In genomic region chr12:8728739-8729138, GRCm38 (mm10) we compare ENCODE assay signal across 14 mouse cellular contexts. TPM values are rescaled to one million over a fixed set of nuclear protein-coding genes. Genes with fewer than 3 reads are reported as not detected.
DNase-seq lines count a peak whose midpoint lies in the region; ATAC-seq and TF ChIP-seq lines count a peak whose summit lies in the region.
"Had no signal": no experiment of that assay in that cellular context is flagged by ENCODE, and none has a peak within 500 bp of the region (broad histone marks: within the 10 kb centered on the region; RNA-seq: fewer than 3 reads in every experiment).

No protein-coding gene starts in this region.

- H3K27me3 ChIP-seq in embryonic facial prominence, embryonic 14.5 days (replicated peaks; ENCODE audit: control insufficient read depth, insufficient read depth, low read length), result no peaks in the 10 kb centered on the region
- no peaks in the 10 kb centered on the region for H3K27me3 ChIP-seq in embryonic facial prominence, embryonic 10.5 days (replicated peaks; ENCODE audit: low read depth, poor library complexity, severe bottlenecking)
- H3K27me3 ChIP-seq in kidney, adult 2 months (replicated peaks; ENCODE audit: control insufficient read depth, insufficient read depth, low read length), result no peaks in the 10 kb centered on the region
- H3K27me3 ChIP-seq in kidney, embryonic 16.5 days (ENCODE audit: insufficient read depth, low read length), result no peaks in the 10 kb centered on the region
- H3K27me3 ChIP-seq in midbrain, embryonic 15.5 days (replicated peaks), result no peaks in the 10 kb centered on the region
- H3K27me3 ChIP-seq: forebrain, embryonic 15.5 days; midbrain, embryonic 13.5 days; neural tube, embryonic 12.5 days had no signal

- WGBS in embryonic facial prominence, embryonic 14.5 days, result 85% methylated on average over 2 of the region's 2 CpGs
- 87% methylated on average over 2 of the region's 2 CpGs for WGBS in embryonic facial prominence, embryonic 10.5 days
- 58% methylated on average over 2 of the region's 2 CpGs for WGBS in kidney, adult 2 months
- 74% methylated on average over 2 of the region's 2 CpGs for WGBS in kidney, embryonic 16.5 days
- WGBS in midbrain, embryonic 15.5 days, result 88% methylated on average over 2 of the region's 2 CpGs

- no peak overlapping the region for H3K4me2 ChIP-seq in embryonic facial prominence, embryonic 14.5 days (ENCODE audit: low read depth, low read length)
- H3K4me2 ChIP-seq in kidney, embryonic 16.5 days (replicated peaks; ENCODE audit: low read depth, low read length), result no peak overlapping the region
- H3K4me2 ChIP-seq in midbrain, embryonic 15.5 days, result no peak overlapping the region
- H3K4me2 ChIP-seq: forebrain, embryonic 15.5 days; midbrain, embryonic 13.5 days; neural tube, embryonic 12.5 days had no signal

- no peak for ATAC-seq in embryonic facial prominence, embryonic 14.5 days (ENCODE audit: low read depth)
- ATAC-seq in kidney, embryonic 16.5 days (ENCODE audit: low FRiP score, low TSS enrichment), result no peak
- ATAC-seq in midbrain, embryonic 15.5 days (replicated peaks), result no peak
- ATAC-seq: forebrain, embryonic 15.5 days; intestine, embryonic 16.5 days; midbrain, embryonic 13.5 days had no signal

- H3K27ac ChIP-seq in embryonic facial prominence, embryonic 14.5 days (replicated peaks; ENCODE audit: low read depth, low read length), result no peak overlapping the region
- H3K27ac ChIP-seq in embryonic facial prominence, embryonic 10.5 days (replicated peaks), result no peak overlapping the region
- no peak overlapping the region for H3K27ac ChIP-seq in kidney, adult 2 months (ENCODE audit: insufficient read depth, low read depth, low read length)
- no peak overlapping the region for H3K27ac ChIP-seq in kidney, embryonic 16.5 days (ENCODE audit: low read length)
- H3K27ac ChIP-seq in midbrain, embryonic 15.5 days, result no peak overlapping the region
- H3K27ac ChIP-seq: forebrain, embryonic 15.5 days; midbrain, embryonic 13.5 days; neural tube, embryonic 12.5 days had no signal

- TF ChIP-seq POLR2A in kidney, adult 2 months (IDR thresholded peaks at IDR 0.05; ENCODE audit: low read depth, low read length), result no peak

- peaks cover 65% of the 10 kb centered on the region for H3K36me3 ChIP-seq in embryonic facial prominence, embryonic 14.5 days (ENCODE audit: control insufficient read depth, insufficient read depth, low read length)
- H3K36me3 ChIP-seq in embryonic facial prominence, embryonic 10.5 days (replicated peaks), result peaks cover 97% of the 10 kb centered on the region
- peaks cover 5% of the 10 kb centered on the region; the same call in 1 of the 2 replicates for H3K36me3 ChIP-seq in kidney, adult 2 months (ENCODE audit: control insufficient read depth, insufficient read depth, low read length)
- peaks cover 29% of the 10 kb centered on the region for H3K36me3 ChIP-seq in kidney, embryonic 16.5 days (ENCODE audit: insufficient read depth, low read length)
- H3K36me3 ChIP-seq in midbrain, embryonic 15.5 days (replicated peaks), result peaks cover 7% of the 10 kb centered on the region; the same call in 1 of the 2 replicates

- TF ChIP-seq CTCF in kidney, adult 2 months (conservative IDR thresholded peaks at IDR 0.05; ENCODE audit: insufficient read depth, insufficient read length, low read depth, low read length), result no peak

- H3K4me3 ChIP-seq in embryonic facial prominence, embryonic 14.5 days (ENCODE audit: low read depth, low read length), result no peak overlapping the region
- H3K4me3 ChIP-seq in embryonic facial prominence, embryonic 10.5 days, result no peak overlapping the region
- H3K4me3 ChIP-seq in kidney, adult 2 months (ENCODE audit: insufficient read depth, low read depth, low read length), result no peak overlapping the region
- no peak overlapping the region for H3K4me3 ChIP-seq in kidney, embryonic 16.5 days (ENCODE audit: low read length)
- no peak overlapping the region for H3K4me3 ChIP-seq in midbrain, embryonic 15.5 days
- H3K4me3 ChIP-seq: forebrain, embryonic 15.5 days; midbrain, embryonic 13.5 days; neural tube, embryonic 12.5 days had no signal

- peak; percentile 5 for DNase-seq in embryonic facial prominence, embryonic 14.5 days (ENCODE audit: low spot score)
- no peak for DNase-seq in embryonic facial prominence, embryonic 10.5 days (ENCODE audit: low spot score)
- DNase-seq in kidney, adult 2 months, result peak; percentile 25
- DNase-seq in adrenal gland, postnatal 25 days, result peak; percentile 18
- peak; percentile 28 to 37 for DNase-seq in kidney, postnatal 4 days
- DNase-seq in left cerebral cortex, adult 8-10 months (ENCODE audit: low spot score in 2 of 2), result no peak
- DNase-seq: B cell, adult 2 months; liver had no signal

- no peaks in the 10 kb centered on the region for H3K9me3 ChIP-seq in embryonic facial prominence, embryonic 14.5 days (ENCODE audit: control insufficient read depth, low read length)
- H3K9me3 ChIP-seq in embryonic facial prominence, embryonic 10.5 days, result no peaks in the 10 kb centered on the region
- no peaks in the 10 kb centered on the region for H3K9me3 ChIP-seq in kidney, embryonic 16.5 days (ENCODE audit: low read length)
- no peaks in the 10 kb centered on the region for H3K9me3 ChIP-seq in midbrain, embryonic 15.5 days
- H3K9me3 ChIP-seq: forebrain, embryonic 15.5 days; midbrain, embryonic 13.5 days; neural tube, embryonic 12.5 days had no signal

- no peaks in the 10 kb centered on the region for H3K4me1 ChIP-seq in embryonic facial prominence, embryonic 14.5 days (ENCODE audit: control insufficient read depth, insufficient read depth, low read length)
- no peaks in the 10 kb centered on the region for H3K4me1 ChIP-seq in embryonic facial prominence, embryonic 10.5 days
- no peaks in the 10 kb centered on the region for H3K4me1 ChIP-seq in kidney, adult 2 months (ENCODE audit: control insufficient read depth, insufficient read depth, low read length)
- no peaks in the 10 kb centered on the region for H3K4me1 ChIP-seq in kidney, embryonic 16.5 days (ENCODE audit: insufficient read depth, low read length)
- no peaks in the 10 kb centered on the region for H3K4me1 ChIP-seq in midbrain, embryonic 15.5 days
- H3K4me1 ChIP-seq: forebrain, embryonic 15.5 days; midbrain, embryonic 13.5 days; neural tube, embryonic 12.5 days had no signal

- no peak overlapping the region for H3K9ac ChIP-seq in embryonic facial prominence, embryonic 14.5 days (ENCODE audit: low read depth, low read length)
- no peak overlapping the region for H3K9ac ChIP-seq in kidney, embryonic 16.5 days (replicated peaks; ENCODE audit: low read length)
- no peak overlapping the region for H3K9ac ChIP-seq in midbrain, embryonic 15.5 days
- H3K9ac ChIP-seq: forebrain, embryonic 15.5 days; midbrain, embryonic 13.5 days; neural tube, embryonic 12.5 days had no signal

RNA-seq across cellular contexts. Expression of gene Sdc1, which starts 42.4 kb away (rescaled TPM):
- 113 and 143 TPM in 2 replicates for polyA plus RNA-seq in embryonic facial prominence, embryonic 14.5 days (2014; fragmentation: Nextera tagmentation; extraction: Ambion mirVana)
- 157 and 158 TPM in 2 replicates for polyA plus RNA-seq in embryonic facial prominence, embryonic 10.5 days (2016; fragmentation: Nextera tagmentation; extraction: Ambion mirVana)
- polyA plus RNA-seq in kidney, adult 2 months (2012; rRNA removed), result 13.3 and 18.5 TPM in 2 replicates
- 65.4 and 66.9 TPM in 2 replicates for polyA plus RNA-seq in kidney, embryonic 16.5 days (2015; fragmentation: Nextera tagmentation; extraction: Ambion mirVana)
- total RNA-seq in adrenal gland, postnatal 25 days (2021), result 14.1 and 15.8 TPM in 2 replicates
- total RNA-seq in left cerebral cortex, adult 8-10 months (2022), result 1 to 10 TPM in 3 of 4 experiments, under 1 TPM in 1; 0.87 to 1.7 (median 1.4) TPM
- polyA plus RNA-seq in midbrain, embryonic 15.5 days (2015; fragmentation: Nextera tagmentation; extraction: Ambion mirVana), result 19.1 and 21.3 TPM in 2 replicates

RNA-seq across cellular contexts. Expression of gene Pum2, which starts 54.8 kb away (rescaled TPM):
- 52.7 and 56.1 TPM in 2 replicates for polyA plus RNA-seq in embryonic facial prominence, embryonic 14.5 days (2014; fragmentation: Nextera tagmentation; extraction: Ambion mirVana)
- 63.9 and 68.4 TPM in 2 replicates for polyA plus RNA-seq in embryonic facial prominence, embryonic 10.5 days (2016; fragmentation: Nextera tagmentation; extraction: Ambion mirVana)
- 42.1 and 43.3 TPM in 2 replicates for polyA plus RNA-seq in kidney, adult 2 months (2012; rRNA removed)
- polyA plus RNA-seq in kidney, embryonic 16.5 days (2015; fragmentation: Nextera tagmentation; extraction: Ambion mirVana), result 48.0 and 49.5 TPM in 2 replicates
- total RNA-seq in adrenal gland, postnatal 25 days (2021), result 119 and 159 TPM in 2 replicates
- 100 to 1,000 TPM; 173 to 210 (median 192) TPM for total RNA-seq in left cerebral cortex, adult 8-10 months (2022)
- 50.0 and 51.1 TPM in 2 replicates for polyA plus RNA-seq in midbrain, embryonic 15.5 days (2015; fragmentation: Nextera tagmentation; extraction: Ambion mirVana)

Comparison
In these comparisons a context has a peak if more than half of its experiments do, and no peak if none do; other contexts are left out.
1. DNase-seq: peak in embryonic facial prominence, embryonic 14.5 days (single experiment), kidney, adult 2 months (single experiment), adrenal gland, postnatal 25 days (single experiment) and kidney, postnatal 4 days (2 of 2); none in embryonic facial prominence, embryonic 10.5 days (single experiment) and left cerebral cortex, adult 8-10 months (0 of 2).